Mouse (Mus musculus) kidney, embryonic 14.5 days (tissue): Measurements from ENCODE around the gene Rnf224. TPM values are rescaled to one million over a fixed set of nuclear protein-coding genes. Genes with fewer than 3 reads are reported as not detected.
A peak's percentile ranks its signal among the peaks of the same experiment; 100 is the strongest.

Experiments used
- ATAC-seq: fragments of 200-750 bp; cut with Nextera tagmentation; 2 replicates; pipeline ENCODE4 v1.8.0; 2017; ENCODE audit warnings: moderate number of reproducible peaks, mild to moderate bottlenecking, moderate TSS enrichment, moderate library complexity; ENCODE audit not compliant: low FRiP score, low TSS enrichment
- H3K27ac ChIP-seq: fragments of 300-500 bp; sonication (generic); 2 replicates; pipeline ENCODE4 v1.5.1; 2014; ENCODE audit warnings: low read depth, mild to moderate bottlenecking, low read length, moderate library complexity, mixed read lengths
- H3K27me3 ChIP-seq: fragments of 300-500 bp; sonication (generic); 2 replicates; pipeline ENCODE4 v1.6.1; 2014; ENCODE audit warnings: mild to moderate bottlenecking, low read length; ENCODE audit not compliant: control insufficient read depth, insufficient read depth
- H3K36me3 ChIP-seq: fragments of 300-500 bp; sonication (generic); 2 replicates; pipeline ENCODE4 v1.6.1; 2014; ENCODE audit warnings: low read length, mixed read lengths; ENCODE audit not compliant: control insufficient read depth, insufficient read depth
- H3K4me1 ChIP-seq: fragments of 300-500 bp; sonication (generic); 2 replicates; pipeline ENCODE4 v1.6.1; 2014; ENCODE audit warnings: low read length, mixed read lengths; ENCODE audit not compliant: control insufficient read depth, insufficient read depth
- H3K4me2 ChIP-seq: fragments of 300-500 bp; sonication (generic); replicated peaks from 2 replicates; pipeline ENCODE4 v1.6.1; 2014; ENCODE audit warnings: low read depth, mild to moderate bottlenecking, low read length
- H3K4me3 ChIP-seq: fragments of 300-500 bp; sonication (generic); 2 replicates; pipeline ENCODE4 v1.5.1; 2014; ENCODE audit warnings: mild to moderate bottlenecking, low read length
- H3K9ac ChIP-seq: fragments of 300-500 bp; sonication (generic); 2 replicates; pipeline ENCODE4 v1.6.1; 2014; ENCODE audit warnings: low read depth, mild to moderate bottlenecking, low read length, moderate library complexity
- H3K9me3 ChIP-seq: fragments of 300-500 bp; sonication (generic); 2 replicates; pipeline ENCODE4 v1.6.1; 2016; ENCODE audit warnings: low read length; ENCODE audit not compliant: control insufficient read depth
- WGBS: fragments of 180-500 bp; shearing (Covaris S2); extraction: QIAGEN DNeasy Blood & Tissue Kit; methylation state at CpG from one replicate; pipeline ENCODE4 v1.1.7; 2014; 5-methylcytosine and 5-hydroxymethylcytosine counted together
- polyA plus RNA-seq: library from polyadenylated mRNA; unstranded; fragments of >200 nt; fragmentation: Nextera tagmentation; extraction: Ambion mirVana; gene quantifications from 2 replicates; pipeline ENCODE4 v1.2.1, GENCODE M21; 2014

The Rnf224 gene
- polyA plus RNA-seq, 1 experiment from 2014 or later: 0.39 TPM

DNA sequence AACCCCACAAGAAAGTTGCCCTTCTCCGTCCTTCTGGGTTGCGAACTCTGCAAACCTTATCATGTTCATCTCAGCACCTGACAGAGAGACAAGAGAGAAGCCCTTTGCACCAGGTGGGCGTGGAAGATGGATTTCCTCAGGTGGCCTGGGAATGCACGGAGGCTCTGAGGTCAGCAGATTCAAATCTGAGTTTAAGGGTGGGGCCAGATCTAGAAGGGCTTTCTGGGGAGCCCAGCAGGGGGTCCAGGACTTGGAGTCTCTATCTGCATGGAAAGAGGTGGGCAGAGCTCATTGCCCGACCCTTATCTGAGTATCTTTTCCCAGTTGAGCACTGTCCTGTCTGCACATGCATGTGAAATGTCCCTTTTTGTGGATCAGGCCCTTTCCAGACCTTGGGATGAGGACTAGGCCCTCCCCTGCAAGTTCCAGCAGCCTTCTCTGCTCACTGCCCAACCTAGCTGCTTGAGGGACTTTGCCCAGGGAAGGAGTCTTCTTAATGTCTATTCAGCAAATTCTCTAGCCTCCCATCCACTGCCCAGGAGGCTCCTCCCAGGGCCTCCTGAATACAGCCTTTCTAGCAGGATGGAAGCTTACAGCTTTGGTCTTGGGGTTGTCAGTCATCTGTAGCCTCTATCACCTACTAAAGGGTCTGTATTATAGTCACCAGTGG is 1.9 kb downstream of the Rnf224 start:
- Histone ChIP-seq H3K9me3 (no peaks in the 10 kb centered on the region), H3K36me3 (no peaks in the 10 kb centered on the region), H3K4me1 (no peaks in the 10 kb centered on the region), H3K4me2 (no peak overlapping the region), H3K4me3 (no peak overlapping the region), H3K9ac (no peak overlapping the region), H3K27ac (no peak overlapping the region), H3K27me3 (no peaks in the 10 kb centered on the region)
- 68% methylated on average over 5 of the region's 5 CpGs for WGBS
- no peak for ATAC-seq

DNA sequence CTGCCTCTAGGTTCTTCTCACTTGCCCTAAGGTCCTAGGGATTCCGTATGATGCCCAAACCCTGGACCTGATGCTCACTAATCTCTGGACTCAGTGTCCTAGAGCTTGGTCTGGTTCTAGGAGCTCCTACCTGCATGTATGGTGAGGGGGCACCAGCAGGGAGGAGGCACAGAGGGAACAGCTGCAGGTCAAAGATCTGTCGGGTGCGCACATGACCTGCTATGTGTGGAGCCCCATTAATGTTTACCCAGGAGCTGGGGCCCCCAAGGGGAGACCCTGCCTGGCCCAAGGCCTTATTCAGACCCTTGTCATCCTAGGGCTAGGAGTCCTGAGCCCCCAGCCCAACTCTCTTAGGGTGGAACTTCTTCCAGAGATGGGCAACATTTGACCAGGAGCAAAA is 2.5 kb downstream of the Rnf224 start, which contains the start of gene Slc34a3:
Slc34a3 (minus strand) TSS at position 315 of the 400 bp plus-strand sequence.
- no peak within 1 kb of the TSS for H3K4me3 ChIP-seq
- no peaks in the 10 kb centered on the region for H3K9me3 ChIP-seq
- H3K4me2 ChIP-seq: no peak within 1 kb of the TSS
- no peaks in the 10 kb centered on the region for H3K4me1 ChIP-seq
- H3K36me3 ChIP-seq: no peaks in the 10 kb centered on the region
- no peaks in the 10 kb centered on the region for H3K27me3 ChIP-seq
- 68% methylated on average over 3 of the region's 3 CpGs for WGBS
- H3K27ac ChIP-seq: no peak within 1 kb of the TSS
- ATAC-seq: no peak
- no peak within 1 kb of the TSS for H3K9ac ChIP-seq

DNA sequence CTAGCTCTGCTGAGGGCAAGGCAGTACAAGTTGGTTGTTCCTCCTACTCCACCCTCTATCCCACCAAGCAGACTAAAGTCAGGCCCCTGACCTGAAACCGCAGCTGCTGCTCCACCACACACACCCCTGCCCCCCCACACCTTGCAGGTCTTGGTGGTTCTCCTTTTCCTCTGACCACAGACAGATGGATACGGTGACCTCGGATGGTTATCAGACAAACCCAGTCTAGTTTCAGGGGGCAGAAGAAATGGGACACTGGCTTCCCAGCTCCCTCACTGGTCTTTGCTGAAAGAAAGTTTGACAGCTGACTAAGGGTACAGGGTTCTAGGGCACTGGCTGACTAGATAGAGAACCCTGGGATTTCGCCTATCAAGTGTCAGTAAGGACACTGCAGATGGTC is 3.2 kb downstream of the Rnf224 start:
- Histone ChIP-seq H3K36me3 (no peaks in the 10 kb centered on the region), H3K27me3 (no peaks in the 10 kb centered on the region), H3K27ac (no peak overlapping the region), H3K9me3 (no peaks in the 10 kb centered on the region), H3K4me3 (no peak overlapping the region), H3K9ac (no peak overlapping the region), H3K4me1 (no peaks in the 10 kb centered on the region), H3K4me2 (no peak overlapping the region)
- ATAC-seq: no peak
- WGBS: 85% methylated on average over 4 of the region's 4 CpGs

DNA sequence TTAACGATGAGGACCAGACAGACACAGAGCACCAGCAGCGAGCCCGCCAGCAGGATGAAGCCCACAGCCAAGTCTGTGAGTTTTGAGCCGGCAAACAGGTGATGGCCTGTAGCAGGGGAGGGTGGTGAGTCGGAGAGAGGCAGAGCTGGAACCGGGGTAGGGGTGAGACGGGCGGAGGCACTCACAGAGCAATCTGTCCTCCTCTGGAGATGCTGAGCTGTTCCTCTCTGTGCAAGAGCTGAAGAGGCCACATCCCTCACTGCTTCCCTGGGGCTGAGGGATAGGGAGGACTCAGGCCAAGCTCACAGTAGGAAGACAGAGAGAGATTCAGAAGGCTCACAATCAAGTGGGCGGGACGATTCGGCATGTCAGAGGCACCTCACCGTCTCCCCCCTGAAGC is 5.5 kb downstream of the Rnf224 start:
- H3K4me2 ChIP-seq: no peak overlapping the region
- no peaks in the 10 kb centered on the region for H3K36me3 ChIP-seq

DNA sequence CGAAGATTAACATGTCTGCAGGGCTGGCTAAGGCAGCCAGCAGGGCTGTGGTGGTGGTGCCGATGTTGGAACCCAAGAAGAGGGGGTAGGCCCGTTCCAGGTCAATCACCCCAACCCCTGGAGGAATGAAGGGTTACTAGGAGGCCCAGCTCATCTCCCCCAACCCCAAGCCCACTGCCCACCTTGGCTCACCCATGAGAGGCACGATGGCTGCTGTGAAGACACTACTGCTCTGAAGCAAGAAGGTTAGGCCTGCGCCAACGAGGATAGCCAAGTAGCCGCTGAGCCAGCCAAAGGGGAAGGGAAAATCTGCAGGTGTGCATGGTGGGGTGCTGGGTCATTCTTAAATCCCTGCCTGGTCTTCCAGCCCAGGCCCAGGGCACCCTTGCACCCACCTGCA is 6.0 kb downstream of the Rnf224 start:
- no peak overlapping the region for H3K4me3 ChIP-seq
- no peak overlapping the region for H3K4me2 ChIP-seq
- H3K9ac ChIP-seq: no peak overlapping the region
- peaks cover 9% of the 10 kb centered on the region; the same call in 1 of the 2 replicates for H3K4me1 ChIP-seq
- no peaks in the 10 kb centered on the region for H3K9me3 ChIP-seq
- no peak for ATAC-seq
- H3K27ac ChIP-seq: no peak overlapping the region
- 86% methylated on average over 7 of the region's 7 CpGs for whole genome bisulfite sequencing
- H3K36me3 ChIP-seq: no peaks in the 10 kb centered on the region
- no peaks in the 10 kb centered on the region for H3K27me3 ChIP-seq

More for the DNA sequence above, 5.5 kb downstream of the Rnf224 start:
- Histone ChIP-seq H3K4me1 (peaks cover 5% of the 10 kb centered on the region; the same call in 1 of the 2 replicates), H3K9ac (no peak overlapping the region), H3K9me3 (no peaks in the 10 kb centered on the region), H3K4me3 (no peak overlapping the region), H3K27ac (no peak overlapping the region), H3K27me3 (no peaks in the 10 kb centered on the region)
- WGBS: 57% methylated on average over 12 of the region's 12 CpGs
- no peak for ATAC-seq

DNA sequence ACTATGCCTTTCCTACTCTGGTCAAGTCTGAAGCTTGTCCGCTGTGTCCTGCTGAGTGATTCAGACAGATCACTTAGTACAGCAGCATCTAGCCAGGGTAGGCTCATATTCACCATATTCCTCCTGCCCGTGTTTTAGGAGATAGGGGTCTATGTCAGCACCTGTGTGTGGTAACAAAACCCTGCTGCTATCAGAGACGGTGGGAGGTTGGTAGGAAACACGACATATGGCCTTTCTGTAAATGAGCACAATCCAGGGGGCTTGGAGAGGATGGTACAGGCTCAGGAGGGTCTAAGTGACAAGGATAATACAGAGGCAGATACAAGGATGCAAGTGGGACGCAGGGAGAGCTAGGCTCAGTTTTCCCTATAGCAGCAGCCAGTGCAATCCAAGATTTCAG is 7.0 kb downstream of the Rnf224 start:
- Histone ChIP-seq H3K4me2 (no peak overlapping the region), H3K4me1 (peaks cover 12% of the 10 kb centered on the region; the same call in 1 of the 2 replicates), H3K9ac (no peak overlapping the region), H3K4me3 (no peak overlapping the region), H3K36me3 (no peaks in the 10 kb centered on the region), H3K27ac (no peak overlapping the region), H3K9me3 (no peaks in the 10 kb centered on the region), H3K27me3 (no peaks in the 10 kb centered on the region)
- no peak for ATAC-seq
- 78% methylated on average over 5 of the region's 5 CpGs for WGBS

DNA sequence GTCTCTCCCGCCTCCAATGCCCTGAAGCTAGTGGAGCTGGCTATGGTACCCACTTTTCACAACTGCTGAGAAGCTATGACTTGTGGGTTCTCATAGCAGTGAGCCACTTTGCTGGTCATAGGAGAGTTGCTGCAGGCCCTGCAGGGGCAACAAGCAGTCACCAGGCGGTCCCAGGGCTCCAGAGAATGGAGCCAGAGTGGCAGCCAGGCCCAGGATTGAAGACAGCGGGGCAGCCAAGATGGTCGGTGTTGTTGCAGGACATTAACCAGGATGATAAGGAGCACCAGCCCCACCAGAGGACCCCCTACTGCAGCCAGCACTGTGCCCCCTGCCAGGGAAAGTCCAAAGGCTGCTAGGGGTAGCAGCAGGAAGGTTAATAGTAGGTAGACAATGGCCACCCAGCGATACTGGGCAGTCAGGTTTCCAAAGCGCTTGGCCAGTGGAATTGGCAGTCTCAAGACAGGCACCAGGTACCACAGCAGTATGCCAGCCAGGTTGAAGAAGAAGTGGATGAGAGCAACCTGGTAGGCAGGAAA is 7.5 kb downstream of the Rnf224 start:
- no peak overlapping the region for H3K27ac ChIP-seq
- peaks cover 12% of the 10 kb centered on the region; the same call in 1 of the 2 replicates for H3K4me1 ChIP-seq
- no peaks in the 10 kb centered on the region for H3K9me3 ChIP-seq
- H3K27me3 ChIP-seq: no peaks in the 10 kb centered on the region
- 68% methylated on average over 6 of the region's 6 CpGs for WGBS
- ATAC-seq: no peak
- no peak overlapping the region for H3K4me3 ChIP-seq
- H3K36me3 ChIP-seq: no peaks in the 10 kb centered on the region
- H3K4me2 ChIP-seq: no peak overlapping the region
- no peak overlapping the region for H3K9ac ChIP-seq

DNA sequence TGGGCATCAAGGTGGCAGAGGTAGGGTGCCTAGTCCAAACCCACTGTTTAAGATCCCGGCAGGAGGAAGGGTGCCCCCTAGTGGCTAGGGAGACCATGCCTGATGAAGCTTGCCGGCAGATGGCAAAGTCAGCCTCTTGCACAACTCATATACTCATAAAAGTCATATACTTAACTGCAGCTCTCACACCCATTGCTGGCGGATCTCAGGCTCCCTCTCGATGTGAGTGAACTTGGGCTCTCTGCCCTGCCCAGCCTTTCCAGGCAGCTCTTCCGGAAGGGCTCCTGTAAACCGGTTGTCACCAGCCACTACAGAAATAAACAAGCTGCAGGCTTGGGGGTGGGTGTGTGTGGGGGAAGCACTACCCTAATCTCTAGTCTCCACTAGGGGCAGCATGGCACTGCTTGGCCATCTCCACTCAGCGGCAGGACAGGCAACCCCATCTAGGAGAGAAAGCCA is 8.1 kb downstream of the Rnf224 start:
- WGBS: 1% methylated on average over 7 of the region's 7 CpGs
- peaks cover 15% of the 10 kb centered on the region for H3K4me1 ChIP-seq
- H3K36me3 ChIP-seq: no peaks in the 10 kb centered on the region
- peak overlapping the region; percentile 31 for H3K4me2 ChIP-seq
- peak overlapping the region; percentile 57 for H3K27ac ChIP-seq
- H3K9me3 ChIP-seq: no peaks in the 10 kb centered on the region
- peak overlapping the region; percentile 16 for H3K4me3 ChIP-seq
- peak; percentile 18; the same call in 1 of the 2 replicates for ATAC-seq
- no peak overlapping the region for H3K9ac ChIP-seq
- no peaks in the 10 kb centered on the region for H3K27me3 ChIP-seq

DNA sequence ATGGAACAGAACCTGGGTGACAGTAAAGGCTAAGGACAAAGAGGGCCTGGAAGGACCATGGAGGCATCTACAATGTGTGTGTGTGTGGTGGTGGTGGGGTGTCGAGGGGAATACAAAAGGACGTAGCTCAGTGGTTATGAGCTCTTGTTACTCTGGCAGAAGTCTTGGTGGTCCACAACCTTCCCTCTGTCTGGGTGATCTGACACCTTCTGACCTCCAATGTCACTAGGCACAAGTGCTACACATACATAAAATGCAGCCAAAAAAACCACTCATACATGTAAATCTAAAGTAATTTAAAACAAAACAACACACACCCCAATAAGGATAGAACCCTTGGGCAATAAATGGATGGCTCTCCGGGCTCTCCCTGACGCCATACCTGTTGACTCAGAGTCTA is 9.2 kb downstream of the Rnf224 start:
- 0 out of 2 replicates have a peak, but pooled peaks cover 3% of the 10 kb centered on the region for H3K36me3 ChIP-seq
- H3K4me1 ChIP-seq: peaks cover 18% of the 10 kb centered on the region
- H3K9me3 ChIP-seq: no peaks in the 10 kb centered on the region
- no peak overlapping the region for H3K27ac ChIP-seq
- no peak overlapping the region for H3K4me2 ChIP-seq
- no peak overlapping the region for H3K9ac ChIP-seq
- ATAC-seq: no peak
- H3K27me3 ChIP-seq: no peaks in the 10 kb centered on the region
- 88% methylated on average over 4 of the region's 4 CpGs for WGBS
- H3K4me3 ChIP-seq: no peak overlapping the region
